Mouse (Mus musculus): Measurements from ENCODE around the gene Col27a1. TPM values are rescaled to one million over a fixed set of nuclear protein-coding genes. Genes with fewer than 3 reads are reported as not detected.

Gene Col27a1
- polyA plus RNA-seq, 1 experiment from 2014 or later: 4.2 TPM

DNA sequence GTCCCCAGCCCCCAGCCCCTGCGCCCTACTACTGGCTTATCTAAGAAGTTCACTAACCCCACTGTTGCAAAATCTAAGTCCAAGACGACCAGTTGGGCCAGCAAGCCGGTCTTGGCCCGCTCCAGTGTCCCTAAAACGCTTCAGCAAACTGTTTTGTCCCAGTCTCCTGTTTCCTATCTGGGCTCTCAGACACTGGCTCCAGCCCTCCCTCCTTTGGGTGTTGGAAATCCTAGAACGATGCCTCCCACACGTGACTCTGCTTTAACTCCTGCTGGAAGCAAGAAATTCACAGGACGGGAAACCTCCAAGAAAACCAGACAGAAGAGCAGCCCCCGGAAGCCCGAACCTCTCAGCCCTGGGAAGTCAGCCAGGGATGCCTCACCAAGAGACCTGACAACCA is 11.6 kb downstream of the Col27a1 start:
- ATAC-seq (ENCODE audit: insufficient number of reproducible peaks, insufficient read depth, low FRiP score, low read depth): no peak
- H3K9ac ChIP-seq (ENCODE audit: low read length): no peak overlapping the region
- H3K4me2 ChIP-seq (ENCODE audit: low read length): no peak overlapping the region
- no peaks in the 10 kb centered on the region for H3K27me3 ChIP-seq (ENCODE audit: control insufficient read depth, insufficient read depth, low read length)
- H3K27ac ChIP-seq (replicated peaks in 1 of 2; ENCODE audit: control insufficient read depth in 1 of 2, insufficient read depth in 1 of 2, low read depth in 2 of 2, low read length in 2 of 2): no peak overlapping the region
- no peaks in the 10 kb centered on the region for H3K9me3 ChIP-seq (ENCODE audit: control insufficient read depth, low read length)
- no peak overlapping the region for H3K4me3 ChIP-seq (ENCODE audit: control insufficient read depth in 1 of 2, insufficient read depth in 1 of 2, low read depth in 1 of 2, low read length in 2 of 2)
- peaks cover 27 to 33% of the 10 kb centered on the region in 2 experiments for H3K4me1 ChIP-seq (ENCODE audit: control insufficient read depth in 2 of 2, insufficient read depth in 2 of 2, low read length in 2 of 2)
- peaks cover 8% of the 10 kb centered on the region; the same call in 1 of the 2 replicates for H3K36me3 ChIP-seq (ENCODE audit: control insufficient read depth, insufficient read depth, low read length)
- WGBS: 71% methylated on average over 10 of the region's 10 CpGs

DNA sequence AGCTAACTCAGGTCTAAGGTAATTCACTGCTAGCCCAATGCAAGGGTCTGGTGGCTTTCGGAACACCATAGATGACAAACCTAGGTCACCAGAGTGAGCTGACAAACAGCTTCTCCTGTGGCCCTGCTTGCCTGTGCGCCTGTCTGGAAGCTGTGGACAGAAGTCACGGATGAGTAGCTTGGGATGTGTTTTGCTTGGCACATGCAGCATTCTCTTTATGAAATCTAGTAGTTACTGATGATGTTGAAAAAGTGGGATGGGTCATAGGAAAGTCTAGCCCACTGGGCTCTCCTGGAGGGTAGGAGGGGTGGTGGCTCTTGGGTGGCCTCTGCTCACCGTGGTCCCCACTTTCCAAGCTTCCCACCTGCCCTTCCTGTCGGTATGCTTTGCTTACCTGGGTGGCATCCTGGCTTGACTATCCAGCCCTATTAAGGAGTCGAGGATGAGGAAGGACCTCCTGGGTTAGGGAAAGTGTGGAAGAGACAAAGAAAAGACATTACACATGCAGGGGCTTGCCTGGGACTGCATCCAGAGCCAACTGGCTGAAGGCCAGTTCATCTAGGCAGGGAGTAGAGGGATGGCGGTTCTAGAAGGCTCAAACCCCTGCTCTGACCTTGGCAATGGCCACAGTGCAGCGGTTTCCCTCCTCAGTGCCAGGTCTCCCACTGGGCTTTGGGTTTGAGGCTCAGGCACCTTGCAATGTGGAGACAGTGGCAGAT is 12.5 kb downstream of the Col27a1 start:
- Histone ChIP-seq H3K9ac (ENCODE audit: low read length) (no peak overlapping the region), H3K9me3 (ENCODE audit: control insufficient read depth, low read length) (no peaks in the 10 kb centered on the region), H3K4me3 (ENCODE audit: control insufficient read depth in 1 of 2, insufficient read depth in 1 of 2, low read depth in 1 of 2, low read length in 2 of 2) (no peak overlapping the region), H3K27me3 (ENCODE audit: control insufficient read depth, insufficient read depth, low read length) (no peaks in the 10 kb centered on the region), H3K4me2 (ENCODE audit: low read length) (no peak overlapping the region), H3K27ac (replicated peaks in 1 of 2; ENCODE audit: control insufficient read depth in 1 of 2, insufficient read depth in 1 of 2, low read depth in 2 of 2, low read length in 2 of 2) (peak overlapping the region; percentile 0 to 4; a peak in 2 of 4 replicates), H3K4me1 (ENCODE audit: control insufficient read depth in 2 of 2, insufficient read depth in 2 of 2, low read length in 2 of 2) (peaks cover 32 to 41% of the 10 kb centered on the region in 2 experiments), H3K36me3 (ENCODE audit: control insufficient read depth, insufficient read depth, low read length) (peaks cover 8% of the 10 kb centered on the region; the same call in 1 of the 2 replicates)
- WGBS: 58% methylated on average over 8 of the region's 8 CpGs
- ATAC-seq (ENCODE audit: insufficient number of reproducible peaks, insufficient read depth, low FRiP score, low read depth): no peak

DNA sequence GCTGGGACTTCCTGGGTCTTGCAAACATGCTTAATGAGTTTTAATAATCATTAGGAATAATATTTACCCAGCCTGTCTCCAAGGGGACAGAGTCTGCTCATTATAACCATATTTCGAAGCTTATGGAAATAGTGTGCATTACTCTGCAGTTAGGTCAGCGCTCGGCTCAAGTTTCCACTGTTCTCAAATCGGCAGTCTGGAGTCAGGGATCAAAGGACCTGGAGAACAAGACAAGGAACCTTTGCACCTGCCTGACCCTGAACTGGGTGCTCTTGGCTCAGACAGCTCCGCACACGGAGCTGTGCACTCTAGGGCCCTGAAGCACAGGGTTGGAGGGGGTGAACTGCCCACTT is 13.1 kb downstream of the Col27a1 start:
- Histone ChIP-seq H3K4me3 (ENCODE audit: control insufficient read depth in 1 of 2, insufficient read depth in 1 of 2, low read depth in 1 of 2, low read length in 2 of 2) (no peak overlapping the region), H3K9me3 (ENCODE audit: control insufficient read depth, low read length) (no peaks in the 10 kb centered on the region), H3K9ac (ENCODE audit: low read length) (no peak overlapping the region), H3K4me1 (ENCODE audit: control insufficient read depth in 2 of 2, insufficient read depth in 2 of 2, low read length in 2 of 2) (peaks cover 36 to 47% of the 10 kb centered on the region in 2 experiments), H3K27me3 (ENCODE audit: control insufficient read depth, insufficient read depth, low read length) (no peaks in the 10 kb centered on the region), H3K36me3 (ENCODE audit: control insufficient read depth, insufficient read depth, low read length) (peaks cover 8% of the 10 kb centered on the region; the same call in 1 of the 2 replicates), H3K27ac (replicated peaks in 1 of 2; ENCODE audit: control insufficient read depth in 1 of 2, insufficient read depth in 1 of 2, low read depth in 2 of 2, low read length in 2 of 2) (peak overlapping the region; percentile 0 to 4; a peak in 2 of 4 replicates), H3K4me2 (ENCODE audit: low read length) (no peak overlapping the region)
- ATAC-seq (ENCODE audit: insufficient number of reproducible peaks, insufficient read depth, low FRiP score, low read depth): no peak
- WGBS: 68% methylated on average over 6 of the region's 6 CpGs

DNA sequence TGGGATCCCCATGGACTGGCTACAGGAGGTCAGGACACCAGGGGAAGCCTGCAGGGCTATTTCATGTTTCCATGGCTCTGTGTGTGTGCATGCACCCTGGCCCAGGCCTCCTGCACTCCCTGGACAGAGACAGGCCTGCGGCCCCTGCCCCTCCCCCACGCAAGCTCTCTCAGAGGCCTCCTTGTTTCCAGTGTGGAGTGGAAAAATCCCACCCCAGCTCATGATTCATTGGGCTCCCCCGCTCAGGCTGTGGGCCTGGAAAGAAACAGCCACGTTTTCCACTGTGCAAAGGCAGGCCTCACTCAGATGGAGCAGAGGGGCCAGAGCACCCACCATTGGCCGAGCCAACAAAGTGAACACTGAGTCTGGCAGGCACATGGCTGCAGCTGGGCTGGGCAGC is 15.1 kb downstream of the Col27a1 start:
- Histone ChIP-seq H3K27me3 (ENCODE audit: control insufficient read depth, insufficient read depth, low read length) (no peaks in the 10 kb centered on the region), H3K4me3 (ENCODE audit: control insufficient read depth in 1 of 2, insufficient read depth in 1 of 2, low read depth in 1 of 2, low read length in 2 of 2) (no peak overlapping the region), H3K4me1 (ENCODE audit: control insufficient read depth in 2 of 2, insufficient read depth in 2 of 2, low read length in 2 of 2) (peaks cover 57 to 67% of the 10 kb centered on the region in 2 experiments), H3K27ac (replicated peaks in 1 of 2; ENCODE audit: control insufficient read depth in 1 of 2, insufficient read depth in 1 of 2, low read depth in 2 of 2, low read length in 2 of 2) (peak overlapping the region; percentile 11 to 56; a peak in 3 of 4 replicates), H3K9me3 (ENCODE audit: control insufficient read depth, low read length) (no peaks in the 10 kb centered on the region), H3K36me3 (ENCODE audit: control insufficient read depth, insufficient read depth, low read length) (peaks cover 8% of the 10 kb centered on the region; the same call in 1 of the 2 replicates), H3K4me2 (ENCODE audit: low read length) (no peak overlapping the region), H3K9ac (ENCODE audit: low read length) (0 out of 2 replicates have a peak overlapping the region, but pooled peaks have one; percentile 38)
- WGBS: 39% methylated on average over 5 of the region's 5 CpGs
- peak; percentile 11; the same call in 1 of the 2 replicates for ATAC-seq (ENCODE audit: insufficient number of reproducible peaks, insufficient read depth, low FRiP score, low read depth)

DNA sequence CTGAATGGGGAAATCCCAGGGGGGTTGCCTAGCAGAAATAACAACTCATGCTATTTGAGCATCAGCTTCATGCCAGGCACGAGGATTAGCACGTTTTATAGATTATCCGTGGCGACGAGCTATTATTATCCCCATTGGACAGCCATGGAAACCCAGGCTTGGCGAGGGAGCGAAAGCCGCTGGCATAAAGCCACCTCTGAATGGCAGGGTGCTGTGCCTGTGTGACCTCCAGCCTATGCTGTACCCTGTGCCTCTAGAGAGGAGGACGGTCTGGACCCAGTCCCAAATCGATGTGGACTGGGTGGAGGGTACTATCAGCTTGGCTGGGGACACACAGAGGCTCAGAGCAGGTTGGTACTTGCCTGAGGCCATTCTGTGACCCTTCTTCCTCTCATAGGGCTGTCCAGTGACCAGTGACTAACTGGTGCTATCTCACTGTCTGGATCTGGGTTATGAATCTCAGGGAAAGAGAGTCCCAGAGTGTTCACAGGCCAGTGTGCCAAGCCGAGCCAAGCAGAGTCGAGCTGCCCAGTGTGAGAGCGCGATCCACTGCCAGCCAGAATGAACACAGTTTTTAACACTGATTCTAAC is 16.3 kb downstream of the Col27a1 start:
- Histone ChIP-seq H3K9ac (ENCODE audit: low read length) (0 out of 2 replicates have a peak overlapping the region, but pooled peaks have one; percentile 22), H3K4me1 (ENCODE audit: control insufficient read depth in 2 of 2, insufficient read depth in 2 of 2, low read length in 2 of 2) (peaks cover 64 to 76% of the 10 kb centered on the region in 2 experiments), H3K9me3 (ENCODE audit: control insufficient read depth, low read length) (no peaks in the 10 kb centered on the region), H3K36me3 (ENCODE audit: control insufficient read depth, insufficient read depth, low read length) (no peaks in the 10 kb centered on the region; the same call in 1 of the 2 replicates), H3K27ac (replicated peaks in 1 of 2; ENCODE audit: control insufficient read depth in 1 of 2, insufficient read depth in 1 of 2, low read depth in 2 of 2, low read length in 2 of 2) (peak overlapping the region; percentile 56 to 70), H3K4me2 (ENCODE audit: low read length) (no peak overlapping the region), H3K4me3 (ENCODE audit: control insufficient read depth in 1 of 2, insufficient read depth in 1 of 2, low read depth in 1 of 2, low read length in 2 of 2) (no peak overlapping the region), H3K27me3 (ENCODE audit: control insufficient read depth, insufficient read depth, low read length) (no peaks in the 10 kb centered on the region)
- 51% methylated on average over 14 of the region's 14 CpGs for WGBS
- no peak for ATAC-seq (ENCODE audit: insufficient number of reproducible peaks, insufficient read depth, low FRiP score, low read depth)

DNA sequence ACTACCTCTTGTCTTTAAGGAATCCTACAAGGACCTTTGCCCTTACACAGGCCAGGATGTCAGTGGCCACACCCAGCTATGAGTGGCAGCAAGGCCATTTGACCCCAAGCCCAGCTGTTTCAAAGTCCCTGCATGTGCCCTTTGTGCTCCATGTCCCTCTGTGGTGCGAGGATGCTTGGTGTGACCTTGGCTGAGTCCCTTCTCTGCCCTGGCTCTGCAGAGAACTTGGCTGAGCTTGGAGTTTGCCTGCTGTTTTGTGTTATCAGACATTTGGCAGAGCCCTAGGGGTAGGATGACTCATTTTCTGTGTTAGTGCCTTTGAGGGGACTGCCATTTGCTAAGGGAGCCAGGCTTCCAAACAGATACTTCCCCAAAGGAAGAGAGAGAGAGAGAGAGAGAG is 17.3 kb downstream of the Col27a1 start:
- ATAC-seq (ENCODE audit: insufficient number of reproducible peaks, insufficient read depth, low FRiP score, low read depth): no peak
- Histone ChIP-seq H3K27ac (replicated peaks in 1 of 2; ENCODE audit: control insufficient read depth in 1 of 2, insufficient read depth in 1 of 2, low read depth in 2 of 2, low read length in 2 of 2) (peak overlapping the region in 1 of 2 experiments; percentile 56; a peak in 1 of 4 replicates), H3K36me3 (ENCODE audit: control insufficient read depth, insufficient read depth, low read length) (no peaks in the 10 kb centered on the region)

DNA sequence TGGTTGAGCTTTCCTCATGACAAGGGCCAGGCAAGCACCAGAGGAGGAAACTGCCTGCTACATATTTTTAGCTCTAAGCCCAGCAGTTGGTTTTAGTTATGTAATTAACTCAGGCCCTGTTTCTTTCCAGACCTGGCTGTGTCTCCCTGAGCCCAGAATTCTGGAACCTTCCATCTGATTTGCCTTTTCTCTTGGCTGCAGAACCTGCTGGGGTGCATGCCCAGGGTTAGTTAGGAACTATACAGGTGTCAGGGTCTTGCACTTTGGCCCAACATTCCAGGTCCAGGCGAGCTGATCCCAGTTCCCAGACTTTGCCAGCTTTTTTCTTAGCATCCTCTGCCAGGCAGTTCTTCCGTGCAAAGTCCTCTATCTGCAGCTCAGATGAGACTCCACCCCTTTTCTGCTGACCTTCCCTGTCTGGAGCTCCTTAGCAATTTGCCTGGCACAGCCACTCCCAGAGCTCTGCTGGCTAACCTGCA is 18.8 kb downstream of the Col27a1 start:
- Histone ChIP-seq H3K27ac (replicated peaks in 1 of 2; ENCODE audit: control insufficient read depth in 1 of 2, insufficient read depth in 1 of 2, low read depth in 2 of 2, low read length in 2 of 2) (peak overlapping the region in 1 of 2 experiments; percentile 61; a peak in 2 of 4 replicates), H3K9ac (ENCODE audit: low read length) (no peak overlapping the region), H3K4me1 (ENCODE audit: control insufficient read depth in 2 of 2, insufficient read depth in 2 of 2, low read length in 2 of 2) (peaks cover 59 to 73% of the 10 kb centered on the region in 2 experiments), H3K9me3 (ENCODE audit: control insufficient read depth, low read length) (no peaks in the 10 kb centered on the region), H3K27me3 (ENCODE audit: control insufficient read depth, insufficient read depth, low read length) (no peaks in the 10 kb centered on the region), H3K4me3 (ENCODE audit: control insufficient read depth in 1 of 2, insufficient read depth in 1 of 2, low read depth in 1 of 2, low read length in 2 of 2) (no peak overlapping the region), H3K36me3 (ENCODE audit: control insufficient read depth, insufficient read depth, low read length) (no peaks in the 10 kb centered on the region), H3K4me2 (ENCODE audit: low read length) (no peak overlapping the region)
- no peak for ATAC-seq (ENCODE audit: insufficient number of reproducible peaks, insufficient read depth, low FRiP score, low read depth)
- WGBS: 37% methylated on average over 2 of the region's 2 CpGs

More for the DNA sequence above, 17.3 kb downstream of the Col27a1 start:
- Histone ChIP-seq H3K4me2 (ENCODE audit: low read length) (no peak overlapping the region), H3K4me3 (ENCODE audit: control insufficient read depth in 1 of 2, insufficient read depth in 1 of 2, low read depth in 1 of 2, low read length in 2 of 2) (no peak overlapping the region), H3K4me1 (ENCODE audit: control insufficient read depth in 2 of 2, insufficient read depth in 2 of 2, low read length in 2 of 2) (peaks cover 64 to 80% of the 10 kb centered on the region in 2 experiments), H3K27me3 (ENCODE audit: control insufficient read depth, insufficient read depth, low read length) (no peaks in the 10 kb centered on the region), H3K9me3 (ENCODE audit: control insufficient read depth, low read length) (no peaks in the 10 kb centered on the region), H3K9ac (ENCODE audit: low read length) (0 out of 2 replicates have a peak overlapping the region, but pooled peaks have one; percentile 22)
- whole genome bisulfite sequencing: 62% methylated on average over 1 of the region's 1 CpGs
